Mouse (Mus musculus): ENCODE data around the gene Tlr5.

GRCm38 (mm10) chr1:182941921-182942320 is 12.7 kb upstream of the Tlr5 start:
- TF ChIP-seq CTCF (IDR thresholded peaks at IDR 0.05; ENCODE audit: low read depth): no peak
- no peak for TF ChIP-seq EP300 (optimal IDR thresholded peaks at IDR 0.05)
